Mouse (Mus musculus) spleen, adult 12 weeks (tissue): ENCODE results near the gene Il1rl2.

Experiments used
- DNase-seq: peaks from one replicate; pipeline ENCODE4 v3.0.0; 2022; ENCODE audit warnings: low spot score

The Il1rl2 gene

GRCm38 (mm10) chr1:40324955-40325702, 719 bp downstream of the Il1rl2 start:
- DNase-seq: no peak

DNA sequence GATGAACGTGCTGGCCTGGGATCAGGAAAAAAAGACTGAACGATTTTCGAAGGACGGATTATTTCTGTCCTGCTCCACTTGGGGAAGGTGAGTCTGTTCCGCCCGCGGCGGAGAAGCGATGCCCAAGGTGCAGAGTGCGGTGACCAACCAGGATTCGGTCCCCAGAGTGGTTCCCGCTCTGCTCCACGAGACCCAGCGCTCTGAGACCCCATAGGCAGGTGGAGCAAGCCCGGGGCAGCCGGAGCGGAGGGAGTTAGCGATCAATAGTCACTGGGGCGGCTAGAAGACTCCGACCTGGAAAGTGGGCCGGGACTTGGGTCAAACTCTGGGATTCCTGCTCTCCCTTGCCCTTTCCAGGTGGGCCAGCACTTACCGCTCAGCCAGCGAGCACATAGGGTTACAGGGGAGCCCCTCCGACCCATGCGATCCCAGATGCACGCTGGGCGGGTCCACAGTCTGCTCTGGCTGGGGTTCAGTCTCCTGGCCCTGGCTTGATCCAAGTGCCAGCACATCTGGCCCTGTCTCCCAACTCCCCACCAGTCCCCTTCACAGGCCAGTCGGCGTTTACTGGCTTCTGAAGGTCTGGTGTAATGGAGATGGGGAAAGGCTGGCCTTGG, 1.4 kb downstream of the Il1rl2 start:
- no peak for DNase-seq

- DNase-seq: no peak
Measured at GRCm38 (mm10) chr1:40327604-40328003, 3.2 kb downstream of the Il1rl2 start.

- no peak for DNase-seq
Measured at GRCm38 (mm10) chr1:40329526-40329925, 5.1 kb downstream of the Il1rl2 start.

DNA sequence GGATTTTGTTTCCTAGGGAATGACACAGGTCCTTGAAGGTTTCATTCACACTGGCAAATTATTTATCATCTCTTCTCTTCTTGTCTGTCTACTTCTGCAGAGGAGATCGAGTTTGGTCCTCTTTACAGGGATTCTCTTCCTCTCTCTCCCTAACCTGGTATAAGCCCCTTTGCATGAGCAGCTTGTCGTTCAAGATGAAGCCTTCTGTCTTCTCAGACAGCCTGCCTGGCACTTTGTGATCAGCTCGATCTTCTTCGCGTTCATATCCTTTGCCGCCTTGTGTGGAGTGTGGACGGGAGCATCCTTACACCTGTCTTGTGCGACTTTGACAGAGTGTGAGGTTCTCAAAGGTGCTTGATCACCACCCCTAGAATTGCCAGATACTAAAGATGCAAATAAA, 5.8 kb downstream of the Il1rl2 start:
- DNase-seq: no peak

GRCm38 (mm10) chr1:40339346-40339745, 14.9 kb downstream of the Il1rl2 start:
- DNase-seq: no peak

DNA sequence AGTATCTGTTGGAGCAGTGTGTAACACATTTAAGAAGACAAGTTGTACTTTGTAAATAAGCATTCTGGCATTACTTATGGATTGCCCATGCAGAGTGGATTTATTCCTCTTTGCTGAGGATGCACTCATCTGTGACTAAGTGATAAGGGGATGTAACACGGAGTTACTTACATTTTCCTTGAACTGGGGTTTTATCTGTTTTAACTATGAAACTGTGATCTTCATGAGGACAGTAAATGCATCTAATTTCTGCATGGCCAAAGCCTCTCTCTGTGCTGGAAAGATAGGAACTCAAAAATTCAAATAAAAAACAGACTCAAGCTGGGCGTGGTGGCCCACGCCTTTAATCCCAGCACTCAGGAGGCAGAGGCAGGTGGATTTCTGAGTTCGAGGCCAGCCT, 15.7 kb downstream of the Il1rl2 start:
- no peak for DNase-seq

GRCm38 (mm10) chr1:40352158-40352903, 27.9 kb downstream of the Il1rl2 start:
- DNase-seq: no peak

DNA sequence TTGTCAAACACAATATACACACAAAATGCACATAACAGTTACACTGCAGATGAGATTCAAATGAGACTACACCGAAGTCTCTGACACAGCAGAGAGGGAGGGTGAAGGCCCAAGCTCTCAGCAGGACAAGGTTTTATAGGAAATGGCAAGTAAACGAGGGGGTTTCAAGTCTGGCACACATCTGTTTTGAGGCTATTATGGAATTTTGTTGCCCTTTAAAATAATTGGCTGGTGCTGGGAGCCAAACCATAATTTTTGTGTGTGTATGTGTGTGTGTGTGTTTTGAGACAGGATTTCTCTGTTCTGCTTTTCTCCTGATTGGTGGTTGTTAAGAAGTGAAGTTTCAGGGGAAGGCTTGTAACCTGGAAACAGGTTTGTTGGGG, 28.5 kb downstream of the Il1rl2 start:
- no peak for DNase-seq

DNA sequence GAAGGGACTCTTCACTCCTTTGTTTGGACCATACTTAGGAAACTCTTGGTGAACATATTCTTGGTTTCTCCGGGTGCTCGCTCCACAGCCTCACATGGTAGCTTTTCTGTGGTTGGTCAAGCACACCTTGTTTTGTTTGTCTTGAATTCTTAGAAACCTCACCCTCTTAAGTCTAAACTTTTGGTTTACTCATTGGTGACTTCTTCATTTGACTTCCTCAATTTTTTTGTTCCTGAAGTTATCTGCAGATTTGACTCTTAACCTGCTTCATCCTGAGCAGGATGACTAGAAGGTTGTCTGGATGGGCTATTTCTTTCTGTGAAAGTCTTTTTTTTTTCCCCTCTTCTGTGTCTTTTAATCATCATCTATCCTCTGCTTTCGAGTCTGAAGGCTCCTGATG, 30.3 kb downstream of the Il1rl2 start:
- DNase-seq: no peak

- DNase-seq: no peak
Measured at GRCm38 (mm10) chr1:40355431-40355843, 31.0 kb downstream of the Il1rl2 start.

DNA sequence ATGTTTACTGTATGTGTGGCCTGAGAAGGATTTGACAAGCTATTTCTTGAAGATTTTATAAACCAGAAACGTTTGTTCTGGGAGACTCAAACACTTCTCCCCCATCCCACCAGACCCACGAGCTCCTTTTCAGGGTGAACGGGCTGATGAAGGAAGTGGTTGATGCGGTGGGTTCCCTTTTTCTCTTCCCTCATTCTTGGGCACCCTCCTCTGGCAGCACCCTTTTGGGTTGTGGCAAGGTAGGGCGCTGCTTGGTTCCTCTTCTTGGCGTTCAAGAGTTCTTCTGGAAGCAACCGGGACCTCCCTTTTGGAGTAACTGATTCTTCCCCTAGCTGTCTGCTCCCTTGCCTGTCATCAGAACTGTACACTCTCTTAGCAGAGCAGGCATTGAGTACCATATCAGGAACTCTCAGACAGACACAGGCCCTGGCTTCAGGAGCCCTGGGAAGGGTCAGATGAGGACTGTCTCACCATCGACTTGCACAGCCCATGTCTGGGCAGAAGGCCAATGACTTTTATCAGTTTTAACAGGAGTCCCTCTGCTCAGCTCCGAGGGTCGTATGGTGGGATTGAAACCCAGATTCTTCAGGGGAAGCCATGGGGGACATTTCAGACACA, 31.6 kb downstream of the Il1rl2 start:
- DNase-seq: no peak

DNA sequence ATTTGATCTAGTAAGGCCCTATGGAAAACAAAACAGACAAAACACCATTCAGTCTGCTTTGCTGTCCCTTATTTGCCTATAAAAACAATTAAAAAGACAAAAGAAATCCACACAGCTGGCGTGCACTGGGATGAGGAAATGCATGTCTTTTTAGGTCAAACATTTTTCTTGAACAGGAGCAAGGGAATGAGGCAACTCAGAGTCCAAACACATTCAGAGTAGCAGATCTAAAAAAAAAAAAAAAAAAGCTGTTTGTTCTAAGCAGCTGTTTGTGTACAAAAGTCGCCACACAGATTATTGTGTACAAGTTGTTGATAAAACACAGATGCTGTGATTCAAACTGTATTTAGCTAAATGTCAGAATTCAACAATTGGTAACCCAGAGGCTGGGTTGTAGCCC, 33.5 kb downstream of the Il1rl2 start:
- no peak for DNase-seq

- DNase-seq: no peak
Measured at GRCm38 (mm10) chr1:40358351-40358750, 33.9 kb downstream of the Il1rl2 start.

DNA sequence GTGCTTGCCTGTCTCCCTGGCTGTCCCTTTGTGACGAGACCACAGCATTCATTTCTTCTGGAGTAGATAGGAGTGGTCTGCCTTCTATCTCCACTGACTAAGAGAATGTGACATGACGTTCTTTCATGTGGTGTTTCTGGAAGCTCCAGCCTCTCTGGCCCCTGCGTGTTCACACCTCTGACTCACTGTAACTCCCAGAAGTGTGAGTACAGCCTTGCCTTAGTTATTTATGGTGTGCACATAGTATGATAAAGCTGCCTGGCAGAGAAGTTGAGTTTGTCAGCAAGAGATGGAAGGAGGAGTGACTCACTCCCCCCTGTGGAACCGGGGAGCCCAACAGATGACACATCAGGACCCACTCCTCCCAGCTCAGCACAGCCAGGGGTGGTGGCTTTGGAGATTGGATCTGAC, 34.4 kb downstream of the Il1rl2 start:
- no peak for DNase-seq

- DNase-seq: no peak
Measured at GRCm38 (mm10) chr1:40359731-40360130, 35.3 kb downstream of the Il1rl2 start.

DNA sequence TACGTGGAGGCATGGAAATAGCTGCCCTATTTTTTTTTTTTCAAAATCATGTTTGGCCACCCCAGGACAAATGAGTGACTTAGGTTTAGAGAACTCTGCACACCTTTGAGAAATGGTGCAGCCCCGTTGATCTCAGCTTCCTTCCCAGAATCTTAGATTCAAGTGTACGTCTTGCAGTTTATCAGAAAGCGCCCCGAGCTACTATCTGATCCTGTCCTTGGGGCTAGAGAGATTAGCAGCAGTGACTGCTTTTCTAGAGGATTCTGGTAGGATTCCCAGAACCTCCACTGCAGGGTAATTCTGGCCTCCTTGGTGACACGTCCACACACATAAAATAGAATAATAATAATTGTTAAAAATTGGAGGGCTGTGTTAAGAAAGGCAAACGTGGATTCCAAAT, 36.6 kb downstream of the Il1rl2 start:
- no peak for DNase-seq

- no peak for DNase-seq
Measured at GRCm38 (mm10) chr1:40361596-40361995, 37.2 kb downstream of the Il1rl2 start.

DNA sequence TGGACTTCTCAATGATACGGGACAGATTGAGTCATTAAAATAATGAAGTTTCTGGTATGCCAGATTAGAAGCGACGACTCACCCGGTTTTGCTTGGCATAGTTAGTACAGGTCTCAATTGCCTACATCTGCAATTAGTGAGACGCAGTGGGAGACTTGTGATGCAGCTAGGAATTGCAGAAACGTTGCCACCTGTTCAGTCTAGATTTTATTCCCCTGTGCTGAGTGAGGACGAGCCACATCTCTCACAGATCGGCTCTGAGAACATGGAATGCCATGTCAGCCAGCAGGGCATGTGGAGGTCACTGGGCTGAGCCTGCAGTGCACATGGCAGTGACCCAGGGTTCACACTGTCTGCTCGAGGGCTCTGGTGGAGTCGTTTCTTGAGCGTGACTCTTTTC, 38.4 kb downstream of the Il1rl2 start:
- DNase-seq: no peak

- no peak for DNase-seq
Measured at GRCm38 (mm10) chr1:40372951-40373350, 48.5 kb downstream of the Il1rl2 start.

DNA sequence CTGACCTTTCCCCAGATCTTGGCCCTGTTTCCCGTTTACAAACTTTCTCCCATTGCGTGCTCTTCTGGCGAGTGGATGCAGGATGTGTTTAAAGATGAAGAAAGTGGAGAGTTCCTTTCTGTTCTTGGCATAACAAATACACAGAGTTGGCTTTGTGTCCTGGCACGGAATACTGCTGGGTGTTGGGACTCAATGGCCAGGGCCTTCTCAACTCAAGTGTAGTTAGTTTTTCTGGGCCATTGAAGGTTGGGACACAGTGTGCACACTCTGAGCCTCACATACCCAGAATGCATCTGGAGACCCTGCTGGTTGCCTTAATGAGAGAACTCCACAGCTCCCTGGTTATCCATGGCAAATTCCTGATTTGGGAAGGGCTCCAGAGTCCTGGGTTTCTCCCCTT, 50.7 kb downstream of the Il1rl2 start:
- no peak for DNase-seq

- DNase-seq: no peak
Measured at GRCm38 (mm10) chr1:40376745-40377144, 52.3 kb downstream of the Il1rl2 start.

DNA sequence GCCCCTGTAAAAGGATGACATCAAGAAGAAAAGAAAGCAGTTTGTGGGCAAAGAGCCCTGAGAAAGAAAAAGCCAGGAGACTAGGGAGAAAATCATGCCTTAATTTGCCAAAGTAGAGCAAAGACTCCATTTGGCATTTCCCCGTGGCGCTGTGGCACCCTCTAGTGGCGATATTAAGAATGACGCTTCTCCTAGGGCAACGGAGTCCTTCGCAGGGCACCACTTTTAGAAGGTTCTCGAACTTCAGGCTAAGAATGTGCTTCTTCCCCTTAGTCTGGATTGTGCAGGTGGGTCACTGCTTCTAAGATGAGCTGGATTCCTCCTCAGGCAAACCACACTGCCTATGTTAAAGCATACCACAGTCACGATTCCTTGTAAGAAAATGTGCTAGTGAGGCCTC, 54.4 kb downstream of the Il1rl2 start:
- DNase-seq: peak; percentile 67
